Mouse (Mus musculus) lung, postnatal 0 days (tissue): ENCODE measurements around the gene Alg11. TPM values are rescaled to one million over a fixed set of nuclear protein-coding genes. Genes with fewer than 3 reads are reported as not detected.
A peak's percentile ranks its signal among the peaks of the same experiment; 100 is the strongest.

Experiments used
- ATAC-seq: fragments of 200-750 bp; cut with Nextera tagmentation; 2 replicates; pipeline ENCODE4 v1.8.0; 2017; ENCODE audit warnings: moderate library complexity
- DNase-seq: peaks from one replicate; pipeline ENCODE4 v3.0.0-alpha.2; 2016; ENCODE audit warnings: low spot score
- H3K27ac ChIP-seq: fragments of 300-500 bp; sonication (generic); 2 replicates; pipeline ENCODE4 v1.5.1; 2014; ENCODE audit warnings: antibody characterized with exemption, mild to moderate bottlenecking, low read length, mixed read lengths
- H3K27me3 ChIP-seq: fragments of 300-500 bp; sonication (generic); replicated peaks from 2 replicates; pipeline ENCODE4 v1.6.1; 2014; ENCODE audit warnings: low read length, mixed read lengths; ENCODE audit not compliant: insufficient read depth
- H3K36me3 ChIP-seq: fragments of 300-500 bp; sonication (generic); 2 replicates; pipeline ENCODE4 v1.6.1; 2014; ENCODE audit warnings: low read length, mixed read lengths; ENCODE audit not compliant: insufficient read depth
- H3K4me1 ChIP-seq: fragments of 300-500 bp; sonication (generic); 2 replicates; pipeline ENCODE4 v1.6.1; 2014; ENCODE audit warnings: antibody characterized with exemption, low read depth, low read length, mixed read lengths; ENCODE audit not compliant: insufficient read depth
- H3K4me2 ChIP-seq: fragments of 300-500 bp; sonication (generic); replicated peaks from 2 replicates; pipeline ENCODE4 v1.6.1; 2014; ENCODE audit warnings: low read depth, mild to moderate bottlenecking, low read length, moderate library complexity, mixed read lengths
- H3K4me3 ChIP-seq: fragments of 300-500 bp; sonication (generic); 2 replicates; pipeline ENCODE4 v1.5.1; 2014; ENCODE audit warnings: low read depth, low read length
- H3K9ac ChIP-seq: fragments of 300-500 bp; sonication (generic); replicated peaks from 2 replicates; pipeline ENCODE4 v1.6.1; 2014; ENCODE audit warnings: low read depth, mild to moderate bottlenecking
- H3K9me3 ChIP-seq: fragments of 300-500 bp; sonication (generic); 2 replicates; pipeline ENCODE4 v1.6.1; 2016; ENCODE audit warnings: low read length, mixed read lengths
- CTCF ChIP-seq: IDR thresholded peaks from 2 replicates; pipeline ENCODE4 v1.5.1; 2016; ENCODE audit warnings: antibody characterized with exemption, mild to moderate bottlenecking
- EP300 ChIP-seq: IDR thresholded peaks from 2 replicates; pipeline ENCODE4 v1.6.1; 2016; ENCODE audit warnings: antibody characterized with exemption, mild to moderate bottlenecking, control low read depth
- WGBS: fragments of 180-500 bp; shearing (Covaris S2); extraction: QIAGEN DNeasy Blood & Tissue Kit; methylation state at CpG from one replicate; pipeline ENCODE4 v1.1.7; 2014; 5-methylcytosine and 5-hydroxymethylcytosine counted together
- polyA plus RNA-seq: library from polyadenylated mRNA; unstranded; fragments of >200 nt; fragmentation: Nextera tagmentation; extraction: Ambion mirVana; gene quantifications from 2 replicates; pipeline ENCODE4 v1.2.1, GENCODE M21; 2015

Alg11 gene
- polyA plus RNA-seq, 1 experiment from 2014 or later, result 13.6 TPM

DNA sequence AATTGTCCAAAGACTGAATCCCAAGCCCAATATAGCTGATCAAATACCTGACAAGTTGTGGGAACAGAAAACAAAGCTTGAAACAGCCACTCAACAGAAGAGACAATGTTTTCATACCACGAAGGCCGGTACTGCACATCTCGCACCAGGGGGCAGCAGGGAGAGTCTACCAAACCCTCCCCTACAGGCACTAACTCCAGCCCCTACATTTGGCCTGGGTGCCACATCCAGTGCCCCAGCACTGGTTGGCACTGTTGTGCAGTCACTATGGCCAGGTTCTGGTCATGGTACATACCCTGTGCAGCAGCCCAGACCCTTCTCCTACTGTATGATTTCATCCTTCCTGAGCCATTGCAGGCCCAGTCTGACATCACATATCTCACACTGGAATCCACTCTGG is 31.5 kb upstream of the Alg11 start:
- peak; percentile 46; the same call in 1 of the 2 replicates for TF ChIP-seq CTCF
- TF ChIP-seq EP300, result no peak
- no peaks in the 10 kb centered on the region for H3K9me3 ChIP-seq
- H3K4me2 ChIP-seq, result no peak overlapping the region
- H3K36me3 ChIP-seq, result no peaks in the 10 kb centered on the region
- no peaks in the 10 kb centered on the region for H3K4me1 ChIP-seq
- H3K9ac ChIP-seq, result no peak overlapping the region
- H3K27me3 ChIP-seq, result no peaks in the 10 kb centered on the region
- H3K27ac ChIP-seq, result no peak overlapping the region
- ATAC-seq, result no peak
- WGBS, result 75% methylated on average over 3 of the region's 3 CpGs
- H3K4me3 ChIP-seq, result no peak overlapping the region
- DNase-seq, result no peak

DNA sequence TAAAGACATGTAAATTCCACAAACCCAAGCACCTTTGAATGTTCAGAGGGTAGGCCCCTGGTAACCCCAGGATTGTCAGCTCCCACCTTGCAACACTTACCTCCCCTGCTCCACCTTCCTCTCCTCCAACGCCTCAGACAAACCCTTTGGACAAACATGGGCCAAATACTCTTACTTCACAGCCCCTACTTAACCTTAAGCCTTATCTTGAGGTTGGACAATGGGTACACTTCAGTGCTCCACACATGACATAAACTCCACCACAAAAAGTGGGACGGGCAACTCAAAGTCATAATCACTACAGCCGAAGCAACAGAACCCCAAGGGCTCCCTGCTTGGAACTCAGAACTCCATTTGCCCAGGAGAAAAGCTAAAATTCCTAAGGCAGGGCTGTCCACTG is 29.5 kb upstream of the Alg11 start:
- no peaks in the 10 kb centered on the region for H3K9me3 ChIP-seq
- peak; percentile 92 for ATAC-seq
- TF ChIP-seq EP300, result peak; percentile 91
- no peak for TF ChIP-seq CTCF

DNA sequence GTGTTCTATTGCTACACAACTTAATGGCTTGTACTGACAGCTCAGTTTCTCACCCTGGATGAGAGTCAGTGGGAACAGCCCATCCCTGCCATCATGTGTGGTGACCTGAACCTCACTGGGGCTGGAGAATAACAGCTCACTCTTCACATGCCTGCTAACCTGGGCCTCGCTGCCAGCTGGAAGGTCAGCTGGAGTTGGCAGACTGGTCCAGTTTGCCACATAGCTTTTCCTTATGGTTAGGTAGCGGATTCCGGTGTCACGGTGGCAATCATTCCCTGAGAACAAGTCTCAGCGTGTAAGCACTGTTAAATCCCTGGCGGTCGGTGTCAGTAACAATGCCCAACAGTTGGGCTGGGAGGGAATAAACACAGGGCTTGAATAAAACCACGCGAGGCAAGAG is 24.4 kb upstream of the Alg11 start:
- 91% methylated on average over 9 of the region's 9 CpGs for WGBS
- no peaks in the 10 kb centered on the region for H3K4me1 ChIP-seq
- H3K9ac ChIP-seq, result no peak overlapping the region
- H3K27ac ChIP-seq, result no peak overlapping the region
- H3K9me3 ChIP-seq, result no peaks in the 10 kb centered on the region
- H3K36me3 ChIP-seq, result no peaks in the 10 kb centered on the region
- no peaks in the 10 kb centered on the region for H3K27me3 ChIP-seq
- DNase-seq (no peak), ATAC-seq (no peak)
- no peak overlapping the region for H3K4me2 ChIP-seq
- no peak for TF ChIP-seq CTCF
- no peak for TF ChIP-seq EP300
- no peak overlapping the region for H3K4me3 ChIP-seq

More for the DNA sequence above, 29.5 kb upstream of the Alg11 start:
- Histone ChIP-seq H3K4me2 (no peak overlapping the region; the same call in 1 of the 2 replicates), H3K9ac (no peak overlapping the region), H3K4me1 (no peaks in the 10 kb centered on the region), H3K4me3 (no peak overlapping the region), H3K27me3 (no peaks in the 10 kb centered on the region), H3K36me3 (no peaks in the 10 kb centered on the region), H3K27ac (0 out of 2 replicates have a peak overlapping the region, but pooled peaks have one; percentile 32)
- peak; percentile 72 for DNase-seq
- WGBS, result 55% methylated on average over 3 of the region's 3 CpGs

GRCm38 (mm10) chr8:22037022-22037421 is 23.5 kb upstream of the Alg11 start:
- ATAC-seq, result peak; percentile 86
- H3K9ac ChIP-seq, result no peak overlapping the region
- peak; percentile 76 for DNase-seq
- WGBS, result 24% methylated on average over 7 of the region's 7 CpGs
- no peaks in the 10 kb centered on the region for H3K27me3 ChIP-seq
- H3K4me1 ChIP-seq, result no peaks in the 10 kb centered on the region
- no peaks in the 10 kb centered on the region for H3K36me3 ChIP-seq
- no peaks in the 10 kb centered on the region for H3K9me3 ChIP-seq
- no peak overlapping the region; the same call in 1 of the 2 replicates for H3K4me2 ChIP-seq
- H3K27ac ChIP-seq, result 0 out of 2 replicates have a peak overlapping the region, but pooled peaks have one; percentile 65
- peak; percentile 71 for TF ChIP-seq EP300
- TF ChIP-seq CTCF, result no peak
- no peak overlapping the region for H3K4me3 ChIP-seq

DNA sequence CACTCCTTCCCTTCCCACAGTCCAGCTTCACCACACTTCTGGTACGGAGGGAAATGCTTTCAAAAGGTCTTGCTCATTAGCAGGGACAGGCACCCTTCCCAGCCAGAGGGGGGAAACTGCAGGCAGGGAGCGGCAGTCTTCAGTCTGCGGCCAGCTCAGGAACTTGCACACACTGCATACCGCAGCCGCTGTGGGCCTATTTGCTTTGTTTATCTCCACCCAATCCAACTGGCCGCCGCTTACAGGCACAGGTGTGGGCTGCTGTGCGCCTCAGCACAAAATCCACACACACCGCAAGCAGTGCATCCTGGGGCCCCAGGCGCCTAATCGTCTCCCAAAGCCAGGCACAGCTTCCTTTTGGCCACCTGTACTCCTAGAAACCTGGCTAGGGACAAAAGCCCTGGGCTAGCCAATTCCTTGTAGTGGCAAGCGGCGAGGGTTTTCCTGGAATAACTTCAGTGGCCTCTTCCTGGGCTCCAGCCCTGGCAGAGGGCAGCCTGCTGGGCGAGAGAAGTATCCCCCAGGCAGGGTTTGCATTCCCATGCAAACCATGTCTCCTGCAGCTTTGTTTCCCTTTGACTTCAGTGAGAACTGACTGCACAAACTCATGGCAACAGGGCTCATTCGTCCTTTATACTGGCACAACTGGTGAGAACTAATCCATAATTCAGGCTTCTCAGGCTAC is 20.9 kb upstream of the Alg11 start:
- peak overlapping the region; percentile 27 for H3K4me3 ChIP-seq

GRCm38 (mm10) chr8:22040153-22040509 is 20.4 kb upstream of the Alg11 start:
- TF ChIP-seq CTCF, result no peak
- no peak for TF ChIP-seq EP300
- Histone ChIP-seq H3K9me3 (no peaks in the 10 kb centered on the region), H3K4me3 (no peak overlapping the region), H3K4me2 (no peak overlapping the region), H3K27ac (peak overlapping the region; percentile 47; the same call in 1 of the 2 replicates), H3K9ac (no peak overlapping the region), H3K4me1 (no peaks in the 10 kb centered on the region), H3K27me3 (no peaks in the 10 kb centered on the region), H3K36me3 (no peaks in the 10 kb centered on the region)
- ATAC-seq (no peak), DNase-seq (no peak)
- WGBS, result 44% methylated on average over 6 of the region's 6 CpGs

More for the DNA sequence above, 20.9 kb upstream of the Alg11 start:
- H3K9me3 ChIP-seq, result no peaks in the 10 kb centered on the region
- H3K36me3 ChIP-seq, result no peaks in the 10 kb centered on the region
- peak overlapping the region; percentile 41 for H3K4me2 ChIP-seq
- peak overlapping the region; percentile 57; the same call in 1 of the 2 replicates for H3K27ac ChIP-seq
- DNase-seq (peak; percentile 75), ATAC-seq (peak; percentile 85)
- H3K9ac ChIP-seq, result no peak overlapping the region
- WGBS, result 12% methylated on average over 15 of the region's 15 CpGs
- H3K4me1 ChIP-seq, result no peaks in the 10 kb centered on the region
- H3K27me3 ChIP-seq, result no peaks in the 10 kb centered on the region
- TF ChIP-seq CTCF, result 0 out of 2 replicates have a peak, but pooled peaks have one; percentile 10
- TF ChIP-seq EP300, result no peak
